Mouse (Mus musculus): ENCODE results near the gene Chrne.

Chrne gene

GRCm38 (mm10) chr11:70652029-70652883, 33.2 kb upstream of the Chrne start:
- DNase-seq (ENCODE audit: extremely low spot score, low read depth, low spot score): no peak

GRCm38 (mm10) chr11:70651391-70651790, 32.4 kb upstream of the Chrne start:
- DNase-seq (ENCODE audit: extremely low spot score, low read depth, low spot score): no peak

GRCm38 (mm10) chr11:70650322-70651175, 31.5 kb upstream of the Chrne start:
- no peak for DNase-seq (ENCODE audit: extremely low spot score, low read depth, low spot score)

- DNase-seq (ENCODE audit: extremely low spot score, low read depth, low spot score): no peak
Observed at GRCm38 (mm10) chr11:70649185-70649734, 30.2 kb upstream of the Chrne start.

- no peak for DNase-seq (ENCODE audit: extremely low spot score, low read depth, low spot score)
Observed at GRCm38 (mm10) chr11:70648512-70648911, 29.5 kb upstream of the Chrne start.

- no peak for DNase-seq (ENCODE audit: extremely low spot score, low read depth, low spot score)
Observed at GRCm38 (mm10) chr11:70647716-70648420, 28.9 kb upstream of the Chrne start.

GRCm38 (mm10) chr11:70646691-70647650, 28.0 kb upstream of the Chrne start, which contains the start of the genes Rnf167 and Slc25a11:
TSS of gene Rnf167 (plus strand) at chr11:70647235.
TSS of gene Slc25a11 (minus strand) at chr11:70647479.
- peak; percentile 97 for DNase-seq (ENCODE audit: extremely low spot score, low read depth, low spot score)

- DNase-seq (ENCODE audit: extremely low spot score, low read depth, low spot score): no peak
Observed at GRCm38 (mm10) chr11:70646259-70646555, 27.2 kb upstream of the Chrne start.

GRCm38 (mm10) chr11:70645461-70646258, 26.6 kb upstream of the Chrne start:
- DNase-seq (ENCODE audit: extremely low spot score, low read depth, low spot score): no peak

GRCm38 (mm10) chr11:70644564-70645103, 25.6 kb upstream of the Chrne start:
- no peak for DNase-seq (ENCODE audit: extremely low spot score, low read depth, low spot score)

- no peak for DNase-seq (ENCODE audit: extremely low spot score, low read depth, low spot score)
Observed at GRCm38 (mm10) chr11:70643051-70643450, 24.0 kb upstream of the Chrne start.

GRCm38 (mm10) chr11:70641241-70641640, 22.2 kb upstream of the Chrne start:
- no peak for DNase-seq (ENCODE audit: extremely low spot score, low read depth, low spot score)

- no peak for DNase-seq (ENCODE audit: extremely low spot score, low read depth, low spot score)
Observed at GRCm38 (mm10) chr11:70639976-70640375, 21.0 kb upstream of the Chrne start.

- no peak for DNase-seq (ENCODE audit: extremely low spot score, low read depth, low spot score)
Observed at GRCm38 (mm10) chr11:70638714-70639278, 19.8 kb upstream of the Chrne start, which contains the start of gene Gp1ba. TSS of gene Gp1ba (plus strand) at chr11:70639122.

GRCm38 (mm10) chr11:70638293-70638692, 19.3 kb upstream of the Chrne start:
- DNase-seq (ENCODE audit: extremely low spot score, low read depth, low spot score): no peak

GRCm38 (mm10) chr11:70637764-70638163, 18.7 kb upstream of the Chrne start:
- no peak for DNase-seq (ENCODE audit: extremely low spot score, low read depth, low spot score)

GRCm38 (mm10) chr11:70635601-70636000, 16.6 kb upstream of the Chrne start:
- no peak for DNase-seq (ENCODE audit: extremely low spot score, low read depth, low spot score)

GRCm38 (mm10) chr11:70630129-70630528, 11.1 kb upstream of the Chrne start:
- DNase-seq (ENCODE audit: extremely low spot score, low read depth, low spot score): no peak
